Mouse (Mus musculus): ENCODE measurements around the gene Ccdc91. TPM values are rescaled to one million over a fixed set of nuclear protein-coding genes. Genes with fewer than 3 reads are reported as not detected.

Ccdc91 gene
- total RNA-seq, 2 experiments from 2014 or later = 53.6 to 55.4 TPM

Other genes starting within 250 kb of the Ccdc91 start
- 1 to 10 TPM; 3.0 to 3.1 TPM for gene Pthlh, start 211.6 kb upstream of the Ccdc91 start, total RNA-seq (2021)